1 mouse cellular context compared by ENCODE assay signal in genomic region chr1:60076411-60076810, GRCm38 (mm10).
TF ChIP-seq lines count a peak whose summit lies in the region.

No protein-coding gene starts in this region.

TF ChIP-seq in CH12.LX, 34 proteins besides CTCF, POLR2A, EP300 and RAD21 (continued from another document):
- TF ChIP-seq KAT2A (IDR thresholded peaks at IDR 0.05; ENCODE audit: insufficient replicate concordance, low read length) = no peak
- no peak for TF ChIP-seq POLR2AphosphoS2 (IDR thresholded peaks at IDR 0.05; ENCODE audit: low read depth, low read length)
- TF ChIP-seq CHD1 (IDR thresholded peaks at IDR 0.05; ENCODE audit: low read depth, low read length) = no peak
- TF ChIP-seq MEF2A (IDR thresholded peaks at IDR 0.05; ENCODE audit: borderline replicate concordance, low read depth, low read length) = no peak
- no peak for TF ChIP-seq USF1 (IDR thresholded peaks at IDR 0.05; ENCODE audit: low read depth, low read length)
- no peak for TF ChIP-seq ELF1 (IDR thresholded peaks at IDR 0.05; ENCODE audit: low read depth, low read length)
- no peak for TF ChIP-seq MAZ (IDR thresholded peaks at IDR 0.05; ENCODE audit: low read depth, low read length)
- TF ChIP-seq IRF4 (IDR thresholded peaks at IDR 0.05; ENCODE audit: low read depth, low read length) = no peak
- TF ChIP-seq CHD2 (IDR thresholded peaks at IDR 0.05; ENCODE audit: low read length) = no peak
- TF ChIP-seq MAFK (IDR thresholded peaks at IDR 0.05; ENCODE audit: insufficient replicate concordance, low read length) = no peak
- TF ChIP-seq JUN (IDR thresholded peaks at IDR 0.05; ENCODE audit: insufficient read depth, low read depth, low read length) = no peak
- TF ChIP-seq E2F4 (IDR thresholded peaks at IDR 0.05; ENCODE audit: insufficient replicate concordance, low read depth, low read length) = no peak
- no peak for TF ChIP-seq ZC3H11A (IDR thresholded peaks at IDR 0.05; ENCODE audit: low read depth, low read length)
- TF ChIP-seq UBTF (IDR thresholded peaks at IDR 0.05; ENCODE audit: low read depth, low read length) = no peak
- TF ChIP-seq USF2 (conservative IDR thresholded peaks at IDR 0.05; ENCODE audit: low read depth, low read length) = no peak
- no peak for TF ChIP-seq HCFC1 (IDR thresholded peaks at IDR 0.05; ENCODE audit: low read depth, low read length)
- no peak for TF ChIP-seq BHLHE40 (IDR thresholded peaks at IDR 0.05; ENCODE audit: low read depth, low read length)
TF ChIP-seq in CH12.LX: peak in this region for 0.
